Mouse (Mus musculus): ENCODE results near the gene Gm10295. TPM values are rescaled to one million over a fixed set of nuclear protein-coding genes. Genes with fewer than 3 reads are reported as not detected.

The Gm10295 gene
- polyA plus RNA-seq, 1 experiment from 2014 or later, result not detected

DNA sequence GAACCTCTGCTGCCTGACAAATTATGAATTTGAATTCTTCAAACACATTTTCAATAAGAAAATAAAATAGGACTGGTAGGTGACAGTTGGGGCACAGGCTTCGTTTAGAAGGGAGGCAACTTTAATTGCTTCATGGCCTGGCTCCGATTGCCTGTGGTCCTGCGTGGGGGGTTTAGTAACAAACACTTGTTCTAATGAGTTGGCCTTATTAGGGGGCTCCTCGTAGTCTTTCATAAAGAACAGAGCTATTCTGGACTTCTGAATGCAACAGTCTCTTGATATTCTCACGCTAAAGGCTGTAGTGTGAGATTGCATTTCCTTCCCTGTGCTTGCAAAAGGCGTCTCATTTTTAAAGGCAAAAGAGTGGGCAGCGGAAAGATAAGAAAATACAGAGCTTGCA, 33.6 kb upstream of the Gm10295 start:
- Histone ChIP-seq H3K4me3 (ENCODE audit: low read length) (no peak overlapping the region), H3K27me3 (replicated peaks; ENCODE audit: control insufficient read depth, insufficient read depth, low read length) (no peaks in the 10 kb centered on the region), H3K27ac (ENCODE audit: low read length) (no peak overlapping the region), H3K36me3 (ENCODE audit: control insufficient read depth, insufficient read depth, low read length) (no peaks in the 10 kb centered on the region), H3K9me3 (ENCODE audit: control insufficient read depth, low read length) (no peaks in the 10 kb centered on the region), H3K9ac (ENCODE audit: low read depth, low read length) (no peak overlapping the region), H3K4me2 (ENCODE audit: low read depth, low read length) (no peak overlapping the region), H3K4me1 (ENCODE audit: control insufficient read depth, insufficient read depth, low read length) (peaks cover 7% of the 10 kb centered on the region)
- ATAC-seq, result no peak
- 64% methylated on average over 7 of the region's 7 CpGs for WGBS

DNA sequence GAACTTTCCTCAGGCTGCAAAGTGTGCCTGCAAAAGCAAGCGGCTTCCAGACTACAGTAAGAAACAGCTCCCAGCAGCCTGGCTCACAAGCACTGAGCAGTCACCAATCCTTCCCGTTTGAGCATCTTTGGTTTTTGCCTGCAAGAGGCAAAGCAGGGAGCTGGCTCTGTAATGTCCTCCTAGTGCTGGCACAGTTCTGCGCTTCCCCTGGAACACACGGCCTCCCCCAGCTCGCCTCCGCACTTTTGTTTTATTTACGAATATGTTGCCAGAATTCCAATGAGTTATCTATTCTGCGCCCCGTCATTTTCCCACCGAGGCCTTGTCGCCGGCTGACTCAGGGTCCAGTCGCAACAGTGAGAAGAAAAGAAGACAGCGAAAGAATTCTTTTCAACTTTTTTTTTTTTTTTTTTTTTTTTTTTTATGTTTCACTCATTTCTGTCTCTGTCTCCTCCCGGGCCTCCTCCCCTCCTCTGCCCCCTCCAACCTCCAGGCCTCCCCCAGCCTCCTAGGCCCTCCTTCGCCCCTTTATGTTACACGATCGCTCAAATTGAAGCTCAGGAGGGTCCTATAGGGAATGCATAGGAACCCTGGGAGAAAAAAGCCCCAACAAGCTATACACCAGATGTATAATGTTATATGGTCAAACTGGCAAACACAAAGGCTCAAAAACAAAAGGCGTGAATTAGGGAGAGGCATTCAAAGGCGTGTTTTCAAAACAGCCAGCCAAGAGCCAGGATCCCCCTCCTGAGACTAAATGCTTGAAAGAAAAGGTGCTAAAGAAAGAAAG, 32.3 kb upstream of the Gm10295 start:
- H3K4me1 ChIP-seq (ENCODE audit: control insufficient read depth, insufficient read depth, low read length), result peaks cover 7% of the 10 kb centered on the region
- H3K4me2 ChIP-seq (ENCODE audit: low read depth, low read length), result 0 out of 2 replicates have a peak overlapping the region, but pooled peaks have one; percentile 2

DNA sequence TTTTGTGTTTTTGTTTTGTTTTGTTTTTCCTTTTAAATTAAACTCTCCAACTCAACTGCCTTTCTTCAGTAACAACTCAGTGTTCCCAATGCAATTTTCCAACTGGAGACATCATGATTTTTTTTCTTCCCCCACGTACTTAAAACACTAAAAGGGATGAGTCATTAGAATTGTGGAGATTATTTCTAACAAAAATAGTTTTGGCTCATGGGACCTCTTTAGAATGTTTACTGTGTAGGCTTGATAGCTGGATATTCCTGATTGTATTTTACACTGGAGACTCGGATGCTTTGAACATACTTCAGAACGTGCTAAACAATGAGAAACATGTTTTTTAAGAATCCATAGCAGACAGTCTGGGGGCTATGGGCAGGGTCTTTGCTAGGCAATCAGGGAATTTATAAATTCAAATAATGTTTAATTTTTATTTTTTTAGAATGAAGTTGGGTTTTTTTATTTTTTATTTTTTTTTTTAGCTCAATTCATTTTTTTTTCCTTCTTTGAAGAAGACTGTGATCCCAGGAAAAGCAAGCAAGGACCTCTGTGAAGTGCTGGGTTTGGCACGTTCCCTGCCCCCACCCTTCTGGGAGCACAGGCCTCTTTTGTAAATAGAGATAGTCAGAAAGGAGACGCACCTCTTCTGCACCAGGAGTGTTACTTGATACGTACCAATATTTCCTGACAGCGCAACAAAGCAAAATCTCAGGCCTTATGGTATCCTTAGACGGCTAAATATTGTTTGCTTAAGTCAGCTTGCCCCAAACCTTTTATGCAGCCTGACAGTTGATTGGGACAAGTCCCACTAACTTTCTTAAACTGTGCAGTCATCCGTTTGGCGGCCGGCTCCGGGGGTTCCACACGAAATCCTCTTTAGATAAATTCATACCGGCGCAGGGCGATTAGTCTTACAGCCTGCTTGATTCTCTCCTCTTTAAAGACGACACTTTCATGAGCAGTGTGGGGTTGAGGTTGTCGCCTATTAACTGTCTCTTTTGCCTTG, 28.8 kb upstream of the Gm10295 start:
- Histone ChIP-seq H3K4me1 (ENCODE audit: control insufficient read depth, insufficient read depth, low read length) (peaks cover 7% of the 10 kb centered on the region), H3K4me2 (ENCODE audit: low read depth, low read length) (no peak overlapping the region), H3K27ac (ENCODE audit: low read length) (0 out of 2 replicates have a peak overlapping the region, but pooled peaks have one; percentile 12), H3K9ac (ENCODE audit: low read depth, low read length) (no peak overlapping the region), H3K36me3 (ENCODE audit: control insufficient read depth, insufficient read depth, low read length) (no peaks in the 10 kb centered on the region), H3K4me3 (ENCODE audit: low read length) (no peak overlapping the region), H3K27me3 (replicated peaks; ENCODE audit: control insufficient read depth, insufficient read depth, low read length) (no peaks in the 10 kb centered on the region), H3K9me3 (ENCODE audit: control insufficient read depth, low read length) (no peaks in the 10 kb centered on the region)
- ATAC-seq, result no peak
- 27% methylated on average over 18 of the region's 18 CpGs for WGBS

More for the DNA sequence above, 32.3 kb upstream of the Gm10295 start:
- no peak overlapping the region for H3K4me3 ChIP-seq (ENCODE audit: low read length)
- H3K9me3 ChIP-seq (ENCODE audit: control insufficient read depth, low read length), result no peaks in the 10 kb centered on the region
- peak; percentile 23; the same call in 1 of the 2 replicates for ATAC-seq
- H3K36me3 ChIP-seq (ENCODE audit: control insufficient read depth, insufficient read depth, low read length), result no peaks in the 10 kb centered on the region
- WGBS, result 37% methylated on average over 20 of the region's 20 CpGs
- H3K27me3 ChIP-seq (replicated peaks; ENCODE audit: control insufficient read depth, insufficient read depth, low read length), result no peaks in the 10 kb centered on the region
- peak overlapping the region; percentile 58 for H3K27ac ChIP-seq (ENCODE audit: low read length)
- H3K9ac ChIP-seq (ENCODE audit: low read depth, low read length), result peak overlapping the region; percentile 1; the same call in 1 of the 2 replicates

DNA sequence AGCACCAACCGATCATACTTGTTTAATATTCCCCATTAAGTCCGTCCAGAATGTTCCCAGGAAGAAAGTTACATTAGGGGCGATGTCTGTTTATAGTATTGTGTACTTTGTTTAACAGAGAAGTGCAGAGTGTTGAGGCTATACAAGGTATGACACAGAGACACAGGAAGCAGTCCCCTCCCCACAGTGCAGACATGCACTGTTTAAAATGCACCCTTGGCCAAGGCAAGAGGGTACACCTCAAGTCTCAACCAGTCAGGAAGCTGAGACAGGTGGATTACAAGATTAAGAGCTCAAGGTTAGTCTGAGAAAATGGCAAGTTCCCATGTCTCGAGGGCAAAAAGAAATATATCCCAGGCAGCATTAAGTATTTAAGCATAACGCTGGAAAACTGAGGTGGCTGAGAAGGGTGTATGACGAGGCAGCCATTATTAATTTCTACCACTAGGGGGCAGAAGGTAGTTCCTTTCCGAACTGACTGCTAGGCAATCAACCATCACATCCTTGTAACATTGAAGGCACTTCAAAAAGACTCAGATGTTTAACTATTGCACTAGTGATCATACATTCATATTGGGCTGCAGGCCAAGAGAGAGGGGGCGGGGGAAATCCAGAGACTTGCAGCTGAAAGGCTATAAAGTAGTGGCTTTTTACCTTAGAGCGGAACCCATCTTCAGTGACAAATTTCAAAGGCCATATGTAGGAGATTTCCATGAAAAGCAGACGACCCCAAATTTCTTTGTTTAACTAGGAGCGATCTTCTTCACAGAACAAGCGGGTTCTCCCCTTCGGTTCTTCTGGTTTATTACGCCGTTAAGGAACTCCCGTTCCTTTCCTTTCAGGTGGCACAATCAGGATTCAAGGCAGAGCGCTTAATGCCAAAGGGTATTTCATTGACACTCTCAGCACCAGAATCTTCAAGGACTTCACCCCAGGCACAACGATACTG, 27.8 kb upstream of the Gm10295 start:
- H3K9ac ChIP-seq (ENCODE audit: low read depth, low read length), result no peak overlapping the region

DNA sequence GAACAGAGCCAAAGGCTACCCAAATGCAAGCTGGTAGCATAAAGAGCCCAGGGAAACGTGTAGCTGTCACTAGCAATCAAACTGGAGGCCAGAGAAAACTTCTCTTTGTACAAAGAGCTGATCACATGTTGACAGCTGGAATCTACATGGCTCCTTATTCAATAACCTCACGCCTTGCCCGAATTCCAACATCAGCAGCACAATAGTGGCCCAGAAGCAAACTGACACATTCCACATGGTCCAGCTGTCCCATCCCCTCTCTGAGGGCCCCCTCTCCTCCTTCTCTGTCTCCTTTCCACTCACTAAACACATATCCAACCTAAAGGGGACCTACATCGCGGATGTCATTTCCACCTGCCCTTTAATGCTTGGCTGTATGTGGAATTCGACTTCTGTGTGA, 26.7 kb upstream of the Gm10295 start:
- Histone ChIP-seq H3K4me1 (ENCODE audit: control insufficient read depth, insufficient read depth, low read length) (peaks cover 7% of the 10 kb centered on the region), H3K27ac (ENCODE audit: low read length) (no peak overlapping the region), H3K36me3 (ENCODE audit: control insufficient read depth, insufficient read depth, low read length) (no peaks in the 10 kb centered on the region), H3K9me3 (ENCODE audit: control insufficient read depth, low read length) (no peaks in the 10 kb centered on the region), H3K9ac (ENCODE audit: low read depth, low read length) (no peak overlapping the region), H3K27me3 (replicated peaks; ENCODE audit: control insufficient read depth, insufficient read depth, low read length) (no peaks in the 10 kb centered on the region), H3K4me3 (ENCODE audit: low read length) (no peak overlapping the region), H3K4me2 (ENCODE audit: low read depth, low read length) (no peak overlapping the region)
- no peak for ATAC-seq
- 67% methylated on average over 6 of the region's 6 CpGs for WGBS

More for the DNA sequence above, 27.8 kb upstream of the Gm10295 start:
- no peak overlapping the region for H3K27ac ChIP-seq (ENCODE audit: low read length)
- peak; percentile 53; the same call in 1 of the 2 replicates for ATAC-seq
- H3K4me3 ChIP-seq (ENCODE audit: low read length), result no peak overlapping the region
- 60% methylated on average over 18 of the region's 18 CpGs for WGBS
- no peaks in the 10 kb centered on the region for H3K27me3 ChIP-seq (replicated peaks; ENCODE audit: control insufficient read depth, insufficient read depth, low read length)
- H3K4me2 ChIP-seq (ENCODE audit: low read depth, low read length), result no peak overlapping the region
- H3K9me3 ChIP-seq (ENCODE audit: control insufficient read depth, low read length), result no peaks in the 10 kb centered on the region
- H3K4me1 ChIP-seq (ENCODE audit: control insufficient read depth, insufficient read depth, low read length), result peaks cover 7% of the 10 kb centered on the region
- no peaks in the 10 kb centered on the region for H3K36me3 ChIP-seq (ENCODE audit: control insufficient read depth, insufficient read depth, low read length)

DNA sequence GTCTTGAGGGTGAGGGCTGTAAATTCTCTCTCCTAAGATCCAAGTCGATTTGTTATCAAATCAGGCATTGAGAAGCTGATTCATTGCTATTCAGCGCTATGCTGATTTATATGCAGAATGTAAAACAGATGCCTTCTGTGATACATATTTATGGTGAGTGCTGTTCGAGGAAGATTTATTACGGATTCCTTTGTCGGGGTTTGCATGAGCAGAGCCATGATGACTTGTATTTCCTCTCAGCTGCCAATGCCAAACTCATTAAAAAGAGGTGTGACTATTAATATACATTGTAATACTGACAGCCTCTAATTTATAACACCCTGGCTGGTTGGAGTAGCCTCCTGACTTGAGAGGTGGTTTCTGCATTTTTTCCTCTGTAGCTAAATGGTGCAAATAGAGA, 22.8 kb upstream of the Gm10295 start:
- Histone ChIP-seq H3K4me1 (ENCODE audit: control insufficient read depth, insufficient read depth, low read length) (no peaks in the 10 kb centered on the region), H3K36me3 (ENCODE audit: control insufficient read depth, insufficient read depth, low read length) (no peaks in the 10 kb centered on the region), H3K27ac (ENCODE audit: low read length) (no peak overlapping the region), H3K9me3 (ENCODE audit: control insufficient read depth, low read length) (no peaks in the 10 kb centered on the region), H3K9ac (ENCODE audit: low read depth, low read length) (no peak overlapping the region), H3K27me3 (replicated peaks; ENCODE audit: control insufficient read depth, insufficient read depth, low read length) (no peaks in the 10 kb centered on the region), H3K4me2 (ENCODE audit: low read depth, low read length) (no peak overlapping the region), H3K4me3 (ENCODE audit: low read length) (no peak overlapping the region)
- no peak for ATAC-seq
- WGBS, result 23% methylated on average over 5 of the region's 5 CpGs

DNA sequence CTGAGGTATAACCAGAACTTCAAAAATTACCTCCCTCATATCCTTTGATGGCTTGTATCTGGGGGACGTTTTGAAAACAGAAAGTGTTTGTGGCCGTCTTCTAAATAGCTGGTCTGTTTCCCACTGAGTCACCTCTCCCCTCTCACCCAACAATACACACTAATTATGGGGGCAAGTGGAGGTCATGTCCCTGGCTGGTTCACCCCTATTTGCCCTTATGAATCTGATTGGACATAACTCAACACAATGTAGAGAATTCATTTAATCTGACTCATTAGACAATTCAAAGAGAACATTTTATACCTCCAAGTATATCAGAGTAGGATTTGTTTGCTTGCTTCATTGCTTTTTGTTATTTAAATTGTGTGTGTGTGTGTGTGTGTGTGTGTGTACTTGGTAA, 20.6 kb upstream of the Gm10295 start:
- 55% methylated on average over 2 of the region's 2 CpGs for WGBS
- no peak overlapping the region for H3K27ac ChIP-seq (ENCODE audit: low read length)
- H3K27me3 ChIP-seq (replicated peaks; ENCODE audit: control insufficient read depth, insufficient read depth, low read length), result no peaks in the 10 kb centered on the region
- no peak overlapping the region for H3K4me2 ChIP-seq (ENCODE audit: low read depth, low read length)
- no peak overlapping the region for H3K9ac ChIP-seq (ENCODE audit: low read depth, low read length)
- H3K4me3 ChIP-seq (ENCODE audit: low read length), result no peak overlapping the region
- no peaks in the 10 kb centered on the region for H3K4me1 ChIP-seq (ENCODE audit: control insufficient read depth, insufficient read depth, low read length)
- no peaks in the 10 kb centered on the region for H3K36me3 ChIP-seq (ENCODE audit: control insufficient read depth, insufficient read depth, low read length)
- no peak for ATAC-seq
- no peaks in the 10 kb centered on the region for H3K9me3 ChIP-seq (ENCODE audit: control insufficient read depth, low read length)

DNA sequence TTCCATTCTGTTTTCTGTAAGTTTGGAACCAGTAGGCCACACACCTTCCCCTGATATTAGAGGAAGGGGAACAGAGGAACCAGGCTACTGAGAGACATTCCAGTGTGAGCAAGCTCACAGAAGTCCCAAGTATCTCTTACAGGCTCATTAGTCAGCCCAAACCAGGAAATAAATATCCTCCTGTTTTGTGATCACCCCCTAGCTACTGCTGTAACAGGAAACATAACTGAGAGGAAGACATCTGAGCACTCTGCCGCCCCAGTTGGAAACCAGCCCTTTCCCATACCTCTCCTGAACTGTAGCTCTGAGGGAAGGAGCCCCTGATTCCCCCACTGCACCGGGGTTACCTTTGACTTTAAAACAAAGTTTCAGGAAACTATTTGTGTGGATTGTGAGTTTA, 19.5 kb upstream of the Gm10295 start:
- Histone ChIP-seq H3K27me3 (replicated peaks; ENCODE audit: control insufficient read depth, insufficient read depth, low read length) (no peaks in the 10 kb centered on the region), H3K4me1 (ENCODE audit: control insufficient read depth, insufficient read depth, low read length) (no peaks in the 10 kb centered on the region), H3K4me2 (ENCODE audit: low read depth, low read length) (no peak overlapping the region), H3K9me3 (ENCODE audit: control insufficient read depth, low read length) (no peaks in the 10 kb centered on the region), H3K27ac (ENCODE audit: low read length) (0 out of 2 replicates have a peak overlapping the region, but pooled peaks have one; percentile 10), H3K36me3 (ENCODE audit: control insufficient read depth, insufficient read depth, low read length) (no peaks in the 10 kb centered on the region), H3K4me3 (ENCODE audit: low read length) (no peak overlapping the region), H3K9ac (ENCODE audit: low read depth, low read length) (no peak overlapping the region)
- 62% methylated on average over 2 of the region's 2 CpGs for WGBS
- no peak for ATAC-seq

Measured in intestine, embryonic 16.5 days (tissue).